Mouse (Mus musculus) MEL (cell line): ENCODE measurements at regions not wholly inside any gene's neighbourhood (a gene's known extent, or its start where the extent isn't known, plus 50 kb on each side); places are given as distances from the start of the nearest gene placed in this dataset.

Experiments
- CTCF ChIP-seq, 3 experiments: IDR thresholded peaks in 2 of 3; conservative IDR thresholded peaks in 1 of 3; 2 replicates each; pipeline ENCODE4 v1.5.1; 2011 to 2012; ENCODE audit warnings: low read length in 3 of 3, low read depth in 2 of 3, mild to moderate bottlenecking in 2 of 3, improper control_type of control experiment in 1 of 3, inconsistent platforms in 1 of 3, mixed read lengths in 1 of 3, moderate library complexity in 1 of 3; ENCODE audit not compliant: control insufficient read depth in 1 of 3, insufficient read depth in 1 of 3, poor library complexity in 1 of 3, severe bottlenecking in 1 of 3
- EP300 ChIP-seq, 2 experiments: IDR thresholded peaks; 2 replicates each; pipeline ENCODE4 v1.6.1; 2011; ENCODE audit warnings: improper control_type of control experiment in 2 of 2, low read length in 2 of 2, low read depth in 1 of 2, mild to moderate bottlenecking in 1 of 2
- HCFC1 ChIP-seq: IDR thresholded peaks from 2 replicates; pipeline ENCODE4 v1.6.1; 2012; ENCODE audit warnings: low read depth, mild to moderate bottlenecking, inconsistent platforms, low read length, improper control_type of control experiment, moderate library complexity
- MAZ ChIP-seq: IDR thresholded peaks from 2 replicates; pipeline ENCODE4 v1.6.1; 2012; ENCODE audit warnings: low read depth, mild to moderate bottlenecking, inconsistent platforms, low read length, improper control_type of control experiment
- SIN3A ChIP-seq: IDR thresholded peaks from 2 replicates; pipeline ENCODE4 v1.6.1; 2012; ENCODE audit warnings: low read length, improper control_type of control experiment, inconsistent platforms
- SMC3 ChIP-seq: IDR thresholded peaks from 2 replicates; pipeline ENCODE4 v1.6.1; 2011; ENCODE audit warnings: low read depth, low read length, improper control_type of control experiment
- TCF12 ChIP-seq: IDR thresholded peaks from 2 replicates; pipeline ENCODE4 v1.6.1; 2014; ENCODE audit warnings: low read depth, mild to moderate bottlenecking, inconsistent platforms, low read length, improper control_type of control experiment, moderate library complexity

GRCm38 (mm10) chr2:117928062-117928461, 183.6 kb upstream of the Thbs1 start:
- TF ChIP-seq TCF12: no peak
- no peak for TF ChIP-seq CTCF (IDR thresholded peaks at IDR 0.05 in 2 of 3, conservative IDR thresholded peaks at IDR 0.05 in 1 of 3; ENCODE audit: control insufficient read depth in 1 of 3, insufficient read depth in 1 of 3, low read depth in 2 of 3, low read length in 3 of 3, poor library complexity in 1 of 3, severe bottlenecking in 1 of 3)
- no peak for TF ChIP-seq SIN3A
- TF ChIP-seq HCFC1: no peak
- TF ChIP-seq SMC3: no peak
- no peak for TF ChIP-seq MAZ
- no peak for TF ChIP-seq EP300 (IDR thresholded peaks at IDR 0.05; ENCODE audit: low read depth in 1 of 2, low read length in 2 of 2)
